Mouse (Mus musculus): Measurements from ENCODE around the gene Nsun4. TPM values are rescaled to one million over a fixed set of nuclear protein-coding genes. Genes with fewer than 3 reads are reported as not detected.

The Nsun4 gene
- polyA plus RNA-seq, 1 experiment: 23.7 TPM

GRCm38 (mm10) chr4:116016862-116017299 is 36.8 kb downstream of the Nsun4 start:
- no peak overlapping the region for H3K4me3 ChIP-seq
- peak overlapping the region; percentile 84 for H3K4me2 ChIP-seq (ENCODE audit: low read depth)
- no peaks in the 10 kb centered on the region for H3K79me2 ChIP-seq (ENCODE audit: control insufficient read depth, insufficient read depth)
- no peak overlapping the region for H3ac ChIP-seq (ENCODE audit: control insufficient read depth, insufficient read length)
- peaks cover 64% of the 10 kb centered on the region for H3K27me3 ChIP-seq (ENCODE audit: control insufficient read depth, insufficient read depth, insufficient read length)
- TF ChIP-seq CEBPB (IDR thresholded peaks at IDR 0.05; ENCODE audit: insufficient read depth, poor library complexity, severe bottlenecking) (no peak), POLR2A (IDR thresholded peaks at IDR 0.05; ENCODE audit: insufficient read length, low read depth) (no peak), TCF12 (IDR thresholded peaks at IDR 0.05; ENCODE audit: insufficient read depth, poor library complexity, severe bottlenecking) (no peak), POLR2AphosphoS2 (IDR thresholded peaks at IDR 0.05; ENCODE audit: insufficient read length, low read depth) (no peak), REST (IDR thresholded peaks at IDR 0.05; ENCODE audit: insufficient read depth, insufficient read length) (no peak), SRF (IDR thresholded peaks at IDR 0.05; ENCODE audit: control insufficient read depth, insufficient read length, low read depth) (no peak), E2F4 (IDR thresholded peaks at IDR 0.05; ENCODE audit: insufficient read depth) (no peak), TCF3 (IDR thresholded peaks at IDR 0.05; ENCODE audit: insufficient read length, low read depth) (no peak), MAX (IDR thresholded peaks at IDR 0.05; ENCODE audit: low read depth) (no peak), USF1 (IDR thresholded peaks at IDR 0.05; ENCODE audit: low read depth) (no peak)
- no peaks in the 10 kb centered on the region for H3K36me3 ChIP-seq (ENCODE audit: control insufficient read depth, insufficient read depth)

- peak overlapping the region; percentile 84 for H3K4me2 ChIP-seq (ENCODE audit: low read depth)
- H3K79me2 ChIP-seq (ENCODE audit: control insufficient read depth, insufficient read depth): no peaks in the 10 kb centered on the region
- no peak overlapping the region for H3K4me3 ChIP-seq
- no peaks in the 10 kb centered on the region for H3K36me3 ChIP-seq (ENCODE audit: control insufficient read depth, insufficient read depth)
- H3ac ChIP-seq (ENCODE audit: control insufficient read depth, insufficient read length): no peak overlapping the region
- peaks cover 68% of the 10 kb centered on the region for H3K27me3 ChIP-seq (ENCODE audit: control insufficient read depth, insufficient read depth, insufficient read length)
- TF ChIP-seq SRF (IDR thresholded peaks at IDR 0.05; ENCODE audit: control insufficient read depth, insufficient read length, low read depth) (no peak), MYOG (IDR thresholded peaks at IDR 0.05; ENCODE audit: control insufficient read depth in 1 of 3, insufficient read depth in 1 of 3, insufficient read length in 2 of 3, low read depth in 2 of 3) (no peak), MYOD1 (IDR thresholded peaks at IDR 0.05; ENCODE audit: control insufficient read depth in 1 of 3, insufficient read length in 2 of 3, low read depth in 2 of 3) (no peak), E2F4 (IDR thresholded peaks at IDR 0.05; ENCODE audit: insufficient read depth) (no peak), POLR2AphosphoS2 (IDR thresholded peaks at IDR 0.05; ENCODE audit: insufficient read length, low read depth) (no peak), TCF3 (IDR thresholded peaks at IDR 0.05; ENCODE audit: insufficient read length, low read depth) (no peak), POLR2A (IDR thresholded peaks at IDR 0.05; ENCODE audit: insufficient read length, low read depth) (no peak), MAX (IDR thresholded peaks at IDR 0.05; ENCODE audit: low read depth) (no peak), REST (IDR thresholded peaks at IDR 0.05; ENCODE audit: insufficient read depth, insufficient read length) (no peak), TCF12 (IDR thresholded peaks at IDR 0.05; ENCODE audit: insufficient read depth, poor library complexity, severe bottlenecking) (no peak), CEBPB (IDR thresholded peaks at IDR 0.05; ENCODE audit: insufficient read depth, poor library complexity, severe bottlenecking) (no peak)
These were observed 37.3 kb downstream of the Nsun4 start for GRCm38 (mm10) chr4:116016396-116016795.

GRCm38 (mm10) chr4:116015996-116016395 is 37.7 kb downstream of the Nsun4 start:
- no peak overlapping the region for H3ac ChIP-seq (ENCODE audit: control insufficient read depth, insufficient read length)
- TF ChIP-seq CEBPB (IDR thresholded peaks at IDR 0.05; ENCODE audit: insufficient read depth, poor library complexity, severe bottlenecking) (no peak), E2F4 (IDR thresholded peaks at IDR 0.05; ENCODE audit: insufficient read depth) (no peak), POLR2AphosphoS2 (IDR thresholded peaks at IDR 0.05; ENCODE audit: insufficient read length, low read depth) (no peak), TCF12 (IDR thresholded peaks at IDR 0.05; ENCODE audit: insufficient read depth, poor library complexity, severe bottlenecking) (no peak), REST (IDR thresholded peaks at IDR 0.05; ENCODE audit: insufficient read depth, insufficient read length) (no peak), MAX (IDR thresholded peaks at IDR 0.05; ENCODE audit: low read depth) (no peak), TCF3 (IDR thresholded peaks at IDR 0.05; ENCODE audit: insufficient read length, low read depth) (no peak), MYOD1 (IDR thresholded peaks at IDR 0.05; ENCODE audit: control insufficient read depth in 1 of 3, insufficient read length in 2 of 3, low read depth in 2 of 3) (no peak)
- no peaks in the 10 kb centered on the region for H3K36me3 ChIP-seq (ENCODE audit: control insufficient read depth, insufficient read depth)
- no peaks in the 10 kb centered on the region for H3K79me2 ChIP-seq (ENCODE audit: control insufficient read depth, insufficient read depth)
- no peak overlapping the region for H3K4me3 ChIP-seq
- peaks cover 72% of the 10 kb centered on the region for H3K27me3 ChIP-seq (ENCODE audit: control insufficient read depth, insufficient read depth, insufficient read length)
- H3K4me2 ChIP-seq (ENCODE audit: low read depth): no peak overlapping the region

GRCm38 (mm10) chr4:116015502-116015901 is 38.2 kb downstream of the Nsun4 start:
- Histone ChIP-seq H3ac (ENCODE audit: control insufficient read depth, insufficient read length) (no peak overlapping the region), H3K79me2 (ENCODE audit: control insufficient read depth, insufficient read depth) (no peaks in the 10 kb centered on the region), H3K27me3 (ENCODE audit: control insufficient read depth, insufficient read depth, insufficient read length) (peaks cover 77% of the 10 kb centered on the region), H3K36me3 (ENCODE audit: control insufficient read depth, insufficient read depth) (no peaks in the 10 kb centered on the region), H3K4me3 (no peak overlapping the region), H3K4me2 (ENCODE audit: low read depth) (no peak overlapping the region)
- TF ChIP-seq E2F4 (IDR thresholded peaks at IDR 0.05; ENCODE audit: insufficient read depth): no peak
- no peak for TF ChIP-seq MYOD1 (IDR thresholded peaks at IDR 0.05; ENCODE audit: control insufficient read depth in 1 of 3, insufficient read length in 2 of 3, low read depth in 2 of 3)
- no peak for TF ChIP-seq SRF (IDR thresholded peaks at IDR 0.05; ENCODE audit: control insufficient read depth, insufficient read length, low read depth)
- no peak for TF ChIP-seq MAX (IDR thresholded peaks at IDR 0.05; ENCODE audit: low read depth)

- Histone ChIP-seq H3K79me2 (ENCODE audit: control insufficient read depth, insufficient read depth) (no peaks in the 10 kb centered on the region), H3K27me3 (ENCODE audit: control insufficient read depth, insufficient read depth, insufficient read length) (peaks cover 45% of the 10 kb centered on the region), H3K4me3 (no peak overlapping the region), H3ac (ENCODE audit: control insufficient read depth, insufficient read length) (no peak overlapping the region), H3K4me2 (ENCODE audit: low read depth) (no peak overlapping the region), H3K36me3 (ENCODE audit: control insufficient read depth, insufficient read depth) (no peaks in the 10 kb centered on the region)
- TF ChIP-seq REST (IDR thresholded peaks at IDR 0.05; ENCODE audit: insufficient read depth, insufficient read length) (no peak), TCF3 (IDR thresholded peaks at IDR 0.05; ENCODE audit: insufficient read length, low read depth) (no peak), E2F4 (IDR thresholded peaks at IDR 0.05; ENCODE audit: insufficient read depth) (no peak), POLR2AphosphoS2 (IDR thresholded peaks at IDR 0.05; ENCODE audit: insufficient read length, low read depth) (no peak), CEBPB (IDR thresholded peaks at IDR 0.05; ENCODE audit: insufficient read depth, poor library complexity, severe bottlenecking) (no peak), MAX (IDR thresholded peaks at IDR 0.05; ENCODE audit: low read depth) (no peak), MYOG (IDR thresholded peaks at IDR 0.05; ENCODE audit: control insufficient read depth in 1 of 3, insufficient read depth in 1 of 3, insufficient read length in 2 of 3, low read depth in 2 of 3) (no peak), USF1 (IDR thresholded peaks at IDR 0.05; ENCODE audit: low read depth) (no peak), POLR2A (IDR thresholded peaks at IDR 0.05; ENCODE audit: insufficient read length, low read depth) (no peak), SRF (IDR thresholded peaks at IDR 0.05; ENCODE audit: control insufficient read depth, insufficient read length, low read depth) (no peak), TCF12 (IDR thresholded peaks at IDR 0.05; ENCODE audit: insufficient read depth, poor library complexity, severe bottlenecking) (no peak), MYOD1 (IDR thresholded peaks at IDR 0.05; ENCODE audit: control insufficient read depth in 1 of 3, insufficient read length in 2 of 3, low read depth in 2 of 3) (no peak)
These were observed 43.5 kb downstream of the Nsun4 start for GRCm38 (mm10) chr4:116010186-116010585.
